Mouse (Mus musculus) heart, embryonic 10.5 days (tissue): Measurements from ENCODE around the gene Inhbc. TPM values are rescaled to one million over a fixed set of nuclear protein-coding genes. Genes with fewer than 3 reads are reported as not detected.

Source experiments
- DNase-seq: peaks from one replicate; pipeline ENCODE4 v3.0.0-alpha.2; 2017; ENCODE audit warnings: low spot score
- H3K27ac ChIP-seq: fragments of 300-500 bp; sonication (generic); 2 replicates; pipeline ENCODE4 v1.5.1; 2016; ENCODE audit warnings: mild to moderate bottlenecking
- H3K27me3 ChIP-seq: fragments of 300-500 bp; sonication (generic); 2 replicates; pipeline ENCODE4 v1.6.1; 2016; ENCODE audit warnings: mild to moderate bottlenecking; ENCODE audit not compliant: poor library complexity, insufficient read depth, severe bottlenecking
- H3K36me3 ChIP-seq: fragments of 300-500 bp; sonication (generic); 2 replicates; pipeline ENCODE4 v1.6.1; 2016; ENCODE audit warnings: mild to moderate bottlenecking, moderate library complexity
- H3K4me1 ChIP-seq: fragments of 300-500 bp; sonication (generic); 2 replicates; pipeline ENCODE4 v1.6.1; 2016; ENCODE audit warnings: mild to moderate bottlenecking
- H3K4me3 ChIP-seq: fragments of 300-500 bp; sonication (generic); 2 replicates; pipeline ENCODE4 v1.5.1; 2016; ENCODE audit warnings: mild to moderate bottlenecking, moderate library complexity
- H3K9me3 ChIP-seq: fragments of 300-500 bp; sonication (generic); 2 replicates; pipeline ENCODE4 v1.6.1; 2016; ENCODE audit warnings: mild to moderate bottlenecking, moderate library complexity
- WGBS: fragments of 180-500 bp; shearing (Covaris S2); methylation state at CpG from one replicate; pipeline ENCODE4 v1.1.7; 2016; 5-methylcytosine and 5-hydroxymethylcytosine counted together
- polyA plus RNA-seq: library from polyadenylated mRNA; unstranded; fragments of >200 nt; fragmentation: Nextera tagmentation; extraction: Ambion mirVana; gene quantifications from 2 replicates; pipeline ENCODE4 v1.2.1, GENCODE M21; 2016

Inhbc gene
- 0.31 TPM in 1 of 2 replicates, not detected in the other for polyA plus RNA-seq

DNA sequence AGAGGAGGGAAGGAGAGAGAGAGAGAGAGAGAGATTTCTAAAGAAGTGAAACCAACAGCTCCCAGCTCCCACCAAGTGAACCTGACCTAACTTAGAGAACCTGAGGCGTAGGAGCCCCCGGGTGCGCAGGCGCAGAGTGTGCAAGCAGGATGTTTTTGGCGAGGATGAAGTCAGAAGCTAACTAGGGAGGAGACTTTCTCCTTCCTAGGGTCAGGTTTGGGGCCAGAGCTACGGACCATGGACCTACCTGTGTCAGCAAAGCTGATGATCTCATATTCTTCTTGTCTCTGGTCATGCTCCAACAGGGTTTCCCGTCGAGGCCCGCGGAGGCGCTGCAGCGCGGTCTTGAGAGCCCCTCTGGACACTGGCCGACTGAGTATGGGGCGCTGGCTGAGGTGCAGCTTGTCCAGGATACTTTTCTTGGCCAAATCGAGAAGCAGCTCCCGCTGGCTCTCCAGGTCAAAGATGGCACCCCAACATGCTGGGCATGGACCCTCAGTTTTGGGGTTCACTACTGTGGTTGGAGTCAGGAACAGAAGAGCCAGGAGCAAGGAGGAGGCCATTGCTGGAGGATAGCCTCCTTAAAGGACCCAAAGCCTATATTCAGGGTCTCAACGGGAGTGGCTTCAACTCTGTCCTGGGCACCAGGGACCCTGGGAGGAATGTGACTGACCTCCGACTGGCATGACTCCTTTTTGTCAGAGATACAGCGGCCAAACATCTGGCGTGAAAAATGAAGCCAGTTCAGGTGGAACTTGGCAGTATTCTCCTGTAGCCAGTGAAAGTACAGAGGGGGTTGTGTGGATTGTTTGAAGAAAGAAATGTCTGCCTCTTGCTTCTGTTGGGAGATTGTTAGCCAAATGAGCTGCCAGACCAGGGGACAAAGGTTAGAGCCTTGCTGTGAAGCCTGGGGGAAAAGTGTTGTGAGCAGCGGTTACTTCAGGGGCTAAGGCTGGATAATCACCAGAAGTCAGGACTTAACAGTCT is at the start of gene Inhbc:
Gene Inhbc, minus strand, starts transcription at position 598 of the 987 bp plus-strand sequence.
- Histone ChIP-seq H3K4me1 (peaks cover 4% of the 10 kb centered on the region; the same call in 1 of the 2 replicates), H3K27ac (no peak within 1 kb of the TSS), H3K9me3 (no peaks in the 10 kb centered on the region), H3K36me3 (no peaks in the 10 kb centered on the region), H3K27me3 (no peaks in the 10 kb centered on the region), H3K4me3 (no peak within 1 kb of the TSS)
- no peak for DNase-seq
- WGBS, result 67% methylated on average over 22 of the region's 22 CpGs

DNA sequence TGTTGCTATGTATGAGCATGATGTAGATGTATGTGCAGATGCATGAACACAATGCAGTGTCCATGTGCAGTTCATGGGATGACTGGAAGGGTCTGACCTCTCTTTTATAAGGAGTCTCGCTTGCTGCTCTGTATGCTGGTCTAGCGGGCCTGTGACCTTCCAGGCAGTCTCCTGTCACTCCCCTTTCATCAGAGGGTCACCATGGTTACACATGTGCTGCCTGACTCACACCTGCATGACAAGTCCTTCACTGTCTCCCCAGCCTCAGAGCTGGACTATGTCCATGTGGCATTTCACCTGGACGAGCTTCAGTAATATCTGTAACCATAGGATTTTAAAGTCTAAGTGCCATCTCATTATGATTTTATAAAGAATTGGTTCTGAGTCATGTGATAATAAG is 43.9 kb upstream of the Inhbc start:
- WGBS, result 74% methylated on average over 3 of the region's 3 CpGs
- DNase-seq, result no peak
- H3K36me3 ChIP-seq, result peaks cover 11% of the 10 kb centered on the region; the same call in 1 of the 2 replicates
- no peaks in the 10 kb centered on the region for H3K9me3 ChIP-seq
- H3K4me3 ChIP-seq, result no peak overlapping the region
- peaks cover 34% of the 10 kb centered on the region for H3K4me1 ChIP-seq
- no peaks in the 10 kb centered on the region for H3K27me3 ChIP-seq
- no peak overlapping the region for H3K27ac ChIP-seq

GRCm38 (mm10) chr10:127413585-127413984 is 43.4 kb upstream of the Inhbc start:
- DNase-seq, result no peak
- 80% methylated on average over 1 of the region's 1 CpGs for WGBS
- H3K4me3 ChIP-seq, result no peak overlapping the region
- no peaks in the 10 kb centered on the region for H3K27me3 ChIP-seq
- peaks cover 29% of the 10 kb centered on the region for H3K4me1 ChIP-seq
- no peaks in the 10 kb centered on the region for H3K9me3 ChIP-seq
- H3K36me3 ChIP-seq, result peaks cover 11% of the 10 kb centered on the region; the same call in 1 of the 2 replicates
- H3K27ac ChIP-seq, result no peak overlapping the region

DNA sequence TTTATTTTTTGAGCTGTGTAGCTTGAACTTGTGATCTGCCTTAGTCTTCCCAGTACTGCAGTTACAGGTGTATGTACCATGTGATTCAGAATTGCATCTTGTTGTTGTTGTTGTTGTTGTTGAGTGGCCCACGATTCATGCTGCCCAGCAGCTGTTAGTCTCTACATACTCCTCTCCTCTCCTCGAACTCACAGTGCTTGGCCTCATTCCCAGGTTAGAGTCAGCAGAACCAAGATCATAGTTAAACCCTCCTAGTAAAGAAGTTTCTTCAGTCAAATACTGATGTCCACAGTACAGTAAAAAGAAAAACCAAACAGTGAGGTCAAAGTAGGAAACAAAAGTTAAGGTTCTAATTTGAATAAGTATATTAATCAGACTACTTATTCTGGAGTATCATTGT is 42.5 kb upstream of the Inhbc start:
- Histone ChIP-seq H3K9me3 (no peaks in the 10 kb centered on the region), H3K4me1 (peaks cover 29% of the 10 kb centered on the region), H3K27me3 (no peaks in the 10 kb centered on the region), H3K4me3 (no peak overlapping the region), H3K36me3 (peaks cover 7% of the 10 kb centered on the region; the same call in 1 of the 2 replicates), H3K27ac (no peak overlapping the region)
- WGBS, result 77% methylated on average over 2 of the region's 2 CpGs
- no peak for DNase-seq

DNA sequence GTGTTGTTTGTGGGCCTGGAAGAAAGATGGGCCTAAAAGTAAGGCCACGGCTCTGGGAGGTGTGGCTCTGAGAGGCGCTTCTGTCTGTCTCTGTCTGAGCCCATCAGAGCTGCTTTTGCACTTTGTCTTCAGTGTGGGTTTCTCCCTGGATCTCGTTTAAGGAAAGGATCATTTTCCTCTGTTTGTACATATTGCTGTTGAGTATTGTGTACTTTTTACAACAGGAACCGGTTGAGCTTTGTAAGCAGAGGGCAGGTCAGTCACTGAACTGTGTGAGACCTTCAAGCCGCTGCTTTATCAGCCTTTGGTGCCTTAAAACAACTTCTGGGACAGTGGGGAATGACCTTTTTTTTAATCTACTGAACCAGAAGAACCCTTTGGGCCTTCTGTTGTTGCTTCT is 41.9 kb upstream of the Inhbc start:
- Histone ChIP-seq H3K27ac (peak overlapping the region; percentile 70; the same call in 1 of the 2 replicates), H3K4me3 (no peak overlapping the region), H3K4me1 (peaks cover 29% of the 10 kb centered on the region), H3K9me3 (no peaks in the 10 kb centered on the region), H3K27me3 (no peaks in the 10 kb centered on the region), H3K36me3 (peaks cover 7% of the 10 kb centered on the region; the same call in 1 of the 2 replicates)
- 34% methylated on average over 5 of the region's 5 CpGs for WGBS
- no peak for DNase-seq

DNA sequence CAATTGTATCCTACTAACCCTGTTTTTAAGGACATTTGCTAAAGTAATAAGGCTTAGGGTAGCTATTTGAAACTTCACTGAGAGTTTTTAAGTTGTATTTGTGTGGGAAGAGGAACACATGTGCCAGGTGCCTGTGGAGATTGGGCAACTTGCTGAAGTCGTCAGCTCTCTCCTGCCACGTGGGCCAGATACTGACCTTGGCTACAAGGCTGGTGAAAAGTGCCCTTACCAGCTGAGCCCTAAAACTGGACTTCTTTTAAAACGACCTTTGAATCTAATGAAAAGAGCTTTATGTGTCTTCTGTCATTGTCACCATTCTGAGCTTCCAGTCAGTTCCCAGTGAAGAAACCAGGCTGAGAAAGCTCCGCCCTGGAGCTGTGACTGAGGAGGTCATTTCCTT is 37.2 kb upstream of the Inhbc start:
- Histone ChIP-seq H3K9me3 (no peaks in the 10 kb centered on the region), H3K27me3 (no peaks in the 10 kb centered on the region), H3K36me3 (peaks cover 6% of the 10 kb centered on the region; the same call in 1 of the 2 replicates), H3K4me3 (no peak overlapping the region), H3K27ac (no peak overlapping the region), H3K4me1 (peaks cover 24% of the 10 kb centered on the region)
- DNase-seq, result no peak
- 61% methylated on average over 4 of the region's 4 CpGs for WGBS

- Histone ChIP-seq H3K9me3 (no peaks in the 10 kb centered on the region), H3K36me3 (peaks cover 29% of the 10 kb centered on the region), H3K27ac (no peak overlapping the region), H3K4me1 (no peaks in the 10 kb centered on the region), H3K4me3 (no peak overlapping the region), H3K27me3 (no peaks in the 10 kb centered on the region)
- no peak for DNase-seq
- 91% methylated on average over 3 of the region's 3 CpGs for WGBS
Observed at GRCm38 (mm10) chr10:127404701-127405100, 34.5 kb upstream of the Inhbc start.

- no peak for DNase-seq
- Histone ChIP-seq H3K4me3 (no peak overlapping the region), H3K36me3 (peaks cover 49% of the 10 kb centered on the region), H3K27ac (no peak overlapping the region), H3K9me3 (no peaks in the 10 kb centered on the region), H3K27me3 (no peaks in the 10 kb centered on the region), H3K4me1 (no peaks in the 10 kb centered on the region)
- 83% methylated on average over 6 of the region's 6 CpGs for WGBS
Observed at GRCm38 (mm10) chr10:127391774-127392173, 21.5 kb upstream of the Inhbc start.

- no peak for DNase-seq
- peak overlapping the region; percentile 97 for H3K27ac ChIP-seq
- H3K27me3 ChIP-seq, result no peaks in the 10 kb centered on the region
- no peaks in the 10 kb centered on the region for H3K36me3 ChIP-seq
- H3K4me1 ChIP-seq, result peaks cover 23% of the 10 kb centered on the region
- WGBS, result 51% methylated on average over 2 of the region's 2 CpGs
- peak overlapping the region; percentile 67 for H3K4me3 ChIP-seq
- H3K9me3 ChIP-seq, result no peaks in the 10 kb centered on the region
Observed at GRCm38 (mm10) chr10:127381743-127382134, 11.5 kb upstream of the Inhbc start.

DNA sequence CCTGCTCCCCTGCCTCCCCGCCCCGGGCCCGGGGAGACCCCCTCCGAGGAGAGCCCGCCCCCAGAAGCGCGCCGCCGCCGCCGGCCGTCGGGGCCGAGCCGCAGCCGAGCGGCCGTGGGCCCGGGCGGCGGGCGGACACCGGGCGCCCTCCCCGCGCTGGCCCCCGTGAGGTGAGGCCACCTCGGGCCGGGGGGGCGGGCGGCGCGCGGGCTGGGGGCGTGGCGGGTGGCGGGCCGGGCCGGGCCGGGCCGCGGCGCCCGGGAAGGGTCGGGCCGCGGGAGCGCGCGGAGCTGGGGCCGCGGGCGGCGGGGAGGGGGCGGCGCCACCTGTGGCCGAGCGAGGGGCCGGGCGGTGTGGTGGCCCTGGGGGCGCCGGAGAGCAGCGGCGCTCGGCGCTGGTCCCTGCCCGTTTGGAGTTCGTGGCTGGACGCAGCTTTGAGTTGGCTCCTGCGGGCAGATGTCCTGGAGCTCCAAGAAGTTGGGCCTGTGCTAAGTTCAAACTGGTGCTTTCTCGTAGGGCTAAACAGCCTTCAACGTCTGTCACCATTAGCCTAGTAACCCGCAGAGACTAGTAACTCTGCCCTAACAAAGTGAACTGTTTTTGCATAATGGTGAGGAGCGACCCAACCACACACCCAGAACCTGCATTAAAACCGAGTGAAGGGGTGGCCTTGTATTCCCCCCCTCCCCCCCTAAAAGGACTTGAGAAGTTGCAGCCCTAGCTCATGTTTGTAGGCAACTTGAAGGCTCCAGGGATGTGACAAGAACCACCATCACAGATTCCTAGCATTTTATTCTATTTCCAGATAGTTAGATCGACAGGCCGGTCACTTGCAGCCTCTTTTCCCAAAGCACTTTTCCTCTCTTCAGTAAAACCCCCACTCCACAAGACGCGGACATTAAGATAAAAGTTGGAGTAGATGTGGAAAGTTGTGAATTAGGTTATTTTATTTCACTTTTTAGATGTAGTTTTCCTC is 10.8 kb upstream of the Inhbc start:
- peaks cover 23% of the 10 kb centered on the region for H3K4me1 ChIP-seq
- DNase-seq, result peak; percentile 87
- no peaks in the 10 kb centered on the region for H3K27me3 ChIP-seq
- H3K9me3 ChIP-seq, result no peaks in the 10 kb centered on the region
- peak overlapping the region; percentile 67 for H3K4me3 ChIP-seq
- H3K27ac ChIP-seq, result peak overlapping the region; percentile 97
- H3K36me3 ChIP-seq, result no peaks in the 10 kb centered on the region
- 4% methylated on average over 79 of the region's 79 CpGs for WGBS

- H3K9me3 ChIP-seq, result no peaks in the 10 kb centered on the region
- no peaks in the 10 kb centered on the region for H3K36me3 ChIP-seq
- H3K4me1 ChIP-seq, result peaks cover 21% of the 10 kb centered on the region
- H3K4me3 ChIP-seq, result peak within 1 kb of the TSS; percentile 67
- no peaks in the 10 kb centered on the region for H3K27me3 ChIP-seq
- WGBS, result under 1% methylated on average over 52 of the region's 53 CpGs
- DNase-seq, result peak; percentile 95
- peak within 1 kb of the TSS; percentile 97 for H3K27ac ChIP-seq
Observed at GRCm38 (mm10) chr10:127380251-127380691, 10.0 kb upstream of the Inhbc start, which contains the start of gene R3hdm2. R3hdm2 (plus strand) TSS chr10:127380327.

GRCm38 (mm10) chr10:127379654-127380053 is 9.4 kb upstream of the Inhbc start:
- no peak for DNase-seq
- peak overlapping the region; percentile 67 for H3K4me3 ChIP-seq
- 81% methylated on average over 8 of the region's 8 CpGs for WGBS

More at GRCm38 (mm10) chr10:127379654-127380053, 9.4 kb upstream of the Inhbc start:
- Histone ChIP-seq H3K36me3 (no peaks in the 10 kb centered on the region), H3K27me3 (no peaks in the 10 kb centered on the region), H3K27ac (peak overlapping the region; percentile 97; the same call in 1 of the 2 replicates), H3K9me3 (no peaks in the 10 kb centered on the region), H3K4me1 (peaks cover 21% of the 10 kb centered on the region)
